11 mouse cellular contexts compared by ENCODE assay signal in genomic region chr11:104158260-104158907, GRCm38 (mm10). TPM values are rescaled to one million over a fixed set of nuclear protein-coding genes. Genes with fewer than 3 reads are reported as not detected.
A peak's percentile ranks its signal among the peaks of the same experiment; 100 is the strongest.
DNase-seq lines count a peak whose midpoint lies in the region; ATAC-seq and TF ChIP-seq lines count a peak whose summit lies in the region.
"Had no signal": no experiment of that assay in that cellular context is flagged by ENCODE, and none has a peak within 500 bp of the region (broad histone marks: within the 10 kb centered on the region; RNA-seq: fewer than 3 reads in every experiment).

No protein-coding gene starts in this region.

- no peak for TF ChIP-seq CTCF in testis, adult 2 months (IDR thresholded peaks at IDR 0.05; ENCODE audit: control insufficient read depth, insufficient read depth, insufficient replicate concordance, low read depth, low read length)

- no peak for TF ChIP-seq POLR2A in testis, adult 2 months (IDR thresholded peaks at IDR 0.05; ENCODE audit: control insufficient read depth, low read depth, low read length)

- H3K4me1 ChIP-seq in heart, embryonic 10.5 days: peaks cover 17% of the 10 kb centered on the region
- H3K4me1 ChIP-seq in testis, adult 2 months (ENCODE audit: control insufficient read depth, insufficient read depth, low read length): no peaks in the 10 kb centered on the region; the same call in 1 of the 2 replicates
- peaks cover 12% of the 10 kb centered on the region for H3K4me1 ChIP-seq in limb, embryonic 12.5 days (replicated peaks)

- H3K36me3 ChIP-seq in heart, embryonic 10.5 days: no peaks in the 10 kb centered on the region
- H3K36me3 ChIP-seq in testis, adult 2 months (ENCODE audit: control insufficient read depth, insufficient read depth, low read length): no peaks in the 10 kb centered on the region
- no peaks in the 10 kb centered on the region for H3K36me3 ChIP-seq in limb, embryonic 12.5 days

- no peak for ATAC-seq in limb, embryonic 12.5 days (ENCODE audit: insufficient number of reproducible peaks, insufficient read depth, low FRiP score, low TSS enrichment, low read depth)
- ATAC-seq: CD4-positive, CD25-positive, alpha-beta regulatory T cell, adult 4 months had no signal

- peak overlapping the region; percentile 54 for H3K4me3 ChIP-seq in heart, embryonic 10.5 days
- peak overlapping the region; percentile 25 for H3K4me3 ChIP-seq in testis, adult 2 months (ENCODE audit: control insufficient read depth, low read depth, low read length)
- H3K4me3 ChIP-seq in limb, embryonic 12.5 days (replicated peaks): peak overlapping the region; percentile 38

- 10% methylated on average over 17 of the region's 17 CpGs for WGBS in heart, embryonic 10.5 days
- 6% methylated on average over 17 of the region's 17 CpGs for WGBS in limb, embryonic 12.5 days

- intact Hi-C loops in heart, postnatal 14 days (cut with DNase I): no loop called here

- no peaks in the 10 kb centered on the region for H3K9me3 ChIP-seq in heart, embryonic 10.5 days
- no peaks in the 10 kb centered on the region for H3K9me3 ChIP-seq in limb, embryonic 12.5 days
- H3K9me3 ChIP-seq: megakaryocyte, embryonic 14.5 days had no signal

- peak overlapping the region; percentile 28; the same call in 1 of the 2 replicates for H3K9ac ChIP-seq in limb, embryonic 12.5 days (replicated peaks)

- DNase-seq in heart, embryonic 10.5 days (ENCODE audit: low spot score): no peak
- no peak for DNase-seq in heart, postnatal 14 days
- no peak for DNase-seq in testis, postnatal 10 days (ENCODE audit: low spot score)
- no peak for DNase-seq in urinary bladder, postnatal 14 days (ENCODE audit: low spot score)
- DNase-seq in T-cell, adult 2 months (ENCODE audit: low spot score): no peak
- DNase-seq in right cerebral cortex, postnatal 25 days: no peak

- no peak overlapping the region for H3K27ac ChIP-seq in heart, embryonic 10.5 days
- H3K27ac ChIP-seq in testis, adult 2 months (ENCODE audit: control insufficient read depth, insufficient read depth, low read depth, low read length): no peak overlapping the region
- no peak overlapping the region for H3K27ac ChIP-seq in limb, embryonic 12.5 days

- H3K27me3 ChIP-seq in heart, embryonic 10.5 days (ENCODE audit: insufficient read depth, poor library complexity, severe bottlenecking): peaks cover 80% of the 10 kb centered on the region
- no peaks in the 10 kb centered on the region for H3K27me3 ChIP-seq in testis, adult 2 months (ENCODE audit: control insufficient read depth, insufficient read depth, low read length)
- peaks cover 27% of the 10 kb centered on the region for H3K27me3 ChIP-seq in limb, embryonic 12.5 days

- peak overlapping the region; percentile 72 for H3K4me2 ChIP-seq in limb, embryonic 12.5 days

RNA-seq across cellular contexts. Expression of gene Crhr1, which starts 25.7 kb away (rescaled TPM):
- 0.07 and 0.20 TPM in 2 replicates for polyA plus RNA-seq in heart, embryonic 10.5 days (2016; fragmentation: Nextera tagmentation; extraction: Ambion mirVana)
- total RNA-seq in heart, postnatal 14 days (2021): not detected
- 0.42 and 0.59 TPM in 2 replicates for polyA plus RNA-seq in testis, adult 2 months (2012; rRNA removed)
- polyA plus RNA-seq in limb, embryonic 12.5 days (2016; fragmentation: Nextera tagmentation; extraction: Ambion mirVana): 0.31 and 0.38 TPM in 2 replicates
- total RNA-seq: heart, adult 8-10 months had no signal
- polyA plus RNA-seq: CD4-positive, CD25-positive, alpha-beta regulatory T cell, adult 4 months had no signal

RNA-seq across cellular contexts. Expression of gene Sppl2c, which starts 27.7 kb away (rescaled TPM):
- not detected in 2 replicates for polyA plus RNA-seq in heart, embryonic 10.5 days (2016; fragmentation: Nextera tagmentation; extraction: Ambion mirVana)
- not detected for total RNA-seq in heart, postnatal 14 days (2021)
- polyA plus RNA-seq in testis, adult 2 months (2012; rRNA removed): 747 and 763 TPM in 2 replicates
- polyA plus RNA-seq in limb, embryonic 12.5 days (2016; fragmentation: Nextera tagmentation; extraction: Ambion mirVana): not detected in 2 replicates
- total RNA-seq: heart, adult 8-10 months had no signal
- polyA plus RNA-seq: CD4-positive, CD25-positive, alpha-beta regulatory T cell, adult 4 months had no signal

Comparison
In these comparisons a context has a peak if more than half of its experiments do, and no peak if none do; other contexts are left out.
1. RNA of gene Sppl2c, which starts 27.7 kb away (polyA plus RNA-seq): 747 to 763 TPM in testis, adult 2 months; not detected in heart, embryonic 10.5 days and not detected in limb, embryonic 12.5 days; every median in the first group is over 100 times any median in the second.
2. Peak in every context shown above with its lines, with median percentiles within 50 percentile points of each other: H3K4me3 ChIP-seq.